Mouse (Mus musculus) megakaryocyte, embryonic 14.5 days (primary cell): Measurements from ENCODE around the gene Ndufa7.

Source experiments
- FLI1 ChIP-seq: IDR thresholded peaks from 2 replicates; pipeline ENCODE4 v1.6.1; 2012; ENCODE audit warnings: low read length, inconsistent platforms, mixed read lengths
- GATA1 ChIP-seq: IDR thresholded peaks from 3 replicates; pipeline ENCODE4 v1.6.1; 2012; ENCODE audit warnings: mixed read lengths, low read length, inconsistent platforms, borderline replicate concordance

DNA sequence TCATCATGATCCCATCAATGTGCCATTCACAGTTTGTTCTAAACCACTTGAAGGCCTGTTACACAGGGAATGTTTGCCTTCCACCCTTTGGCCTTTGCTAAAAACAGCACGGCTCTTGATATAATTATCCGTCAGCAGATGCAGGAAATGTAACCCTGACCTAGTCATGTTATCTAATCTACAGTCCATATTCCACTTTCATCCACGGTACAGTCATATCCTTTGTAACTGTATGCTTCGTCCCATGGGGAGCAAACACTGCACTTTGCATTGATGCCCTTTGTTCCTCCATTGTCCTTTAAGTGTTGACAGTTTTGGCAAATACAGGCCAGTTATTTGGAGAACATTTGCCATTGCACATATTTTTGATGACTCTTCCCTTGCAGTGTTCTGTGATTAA, 35.6 kb upstream of the Ndufa7 start:
- TF ChIP-seq GATA1 (no peak), FLI1 (no peak)
